Mouse (Mus musculus) T-helper 1 cell (primary cell): ENCODE data around the gene Dsn1.

ENCODE experiments used
- in situ Hi-C: fragments of 300-600 bp; cut with MboI, MseI; formaldehyde crosslinking; loops from one replicate; pipeline ENCODE4 v1.15.1; 2025; ENCODE audit warnings: high pct_unique_total_duplicates

Gene Dsn1

DNA sequence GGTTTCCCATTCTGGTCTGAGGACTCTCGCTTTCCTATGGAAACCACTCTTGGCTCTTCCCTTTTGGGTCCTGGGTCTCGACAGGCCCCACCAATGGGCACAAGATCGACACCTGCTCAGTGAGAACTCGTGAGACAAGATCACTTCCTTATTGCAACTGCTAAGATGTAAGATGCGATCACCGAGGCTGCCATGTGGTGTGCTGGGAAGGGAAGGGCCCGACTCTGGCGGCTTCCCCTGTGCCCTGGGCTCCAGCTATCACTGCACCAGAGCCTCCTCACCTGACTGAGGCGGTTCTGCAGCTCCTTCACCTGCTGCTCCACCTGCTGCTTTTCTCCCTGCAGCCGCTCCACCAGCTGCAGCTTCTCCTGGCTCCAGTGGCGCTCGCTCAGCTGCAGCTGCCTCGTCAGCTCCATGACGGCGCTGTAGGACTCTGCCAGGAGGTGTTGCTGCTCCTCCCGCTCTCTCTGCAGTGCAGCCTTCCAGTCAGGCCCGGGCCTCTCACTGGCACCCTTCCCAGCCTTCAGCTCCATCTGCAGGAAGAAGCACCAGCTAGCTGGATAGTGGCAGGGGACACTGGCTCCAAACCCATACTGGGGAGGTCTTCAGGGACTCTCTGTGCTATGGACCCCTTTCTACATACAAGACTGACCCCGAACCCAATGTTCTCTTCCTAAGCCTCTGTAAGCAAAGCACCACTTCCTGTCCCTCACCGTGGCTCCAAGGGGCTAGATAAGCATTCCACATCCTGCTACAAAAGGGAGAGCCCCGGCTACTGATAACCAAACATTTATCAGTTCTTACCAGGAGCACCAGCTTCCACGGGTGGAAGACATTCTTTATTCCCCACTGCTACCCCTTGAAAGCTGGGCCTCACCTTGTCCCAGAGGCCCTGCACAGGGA is 20.4 kb upstream of the Dsn1 start:
- in situ Hi-C loops: no loop called here

GRCm38 (mm10) chr2:157021156-157021555 is 14.2 kb upstream of the Dsn1 start:
- in situ Hi-C loops: no loop called here

- in situ Hi-C loops: no loop called here
These were observed 12.3 kb upstream of the Dsn1 start for GRCm38 (mm10) chr2:157019228-157019627.

DNA sequence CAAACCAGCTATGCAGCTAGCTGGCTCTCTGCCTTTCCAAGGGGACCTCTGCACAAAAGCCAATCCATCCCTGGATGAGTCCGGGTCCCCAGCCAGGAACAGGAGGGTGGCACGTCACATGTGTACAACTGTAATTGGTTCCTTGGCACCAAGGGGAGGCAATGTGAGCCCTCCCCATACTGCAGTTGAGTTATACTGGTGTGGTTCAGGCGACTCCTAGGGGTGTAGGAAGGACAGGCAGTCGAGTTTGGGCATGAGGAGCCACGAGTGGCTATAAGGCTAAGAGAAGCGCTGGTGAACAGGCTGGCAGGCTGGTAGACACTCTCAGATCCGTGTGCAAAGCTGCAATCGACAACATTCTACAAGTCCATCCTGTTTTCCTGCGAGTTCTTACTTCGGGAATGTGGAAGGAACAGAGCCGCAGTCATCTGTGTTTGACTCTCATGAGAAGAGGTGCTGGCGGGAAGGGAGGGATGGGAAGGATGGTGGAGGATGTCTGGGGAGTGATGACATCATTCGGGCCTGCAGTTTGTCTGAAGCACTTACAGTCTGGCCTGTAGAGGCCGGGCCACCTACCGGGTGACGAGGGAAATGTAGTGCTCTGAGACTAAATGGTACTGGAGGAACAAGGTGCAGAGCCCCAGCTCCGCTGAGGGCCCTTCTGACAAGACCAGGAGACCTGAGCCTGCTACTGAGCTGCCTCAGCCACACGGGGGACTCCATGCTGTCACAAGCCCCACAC is 9.7 kb upstream of the Dsn1 start:
- in situ Hi-C loops: no loop called here

DNA sequence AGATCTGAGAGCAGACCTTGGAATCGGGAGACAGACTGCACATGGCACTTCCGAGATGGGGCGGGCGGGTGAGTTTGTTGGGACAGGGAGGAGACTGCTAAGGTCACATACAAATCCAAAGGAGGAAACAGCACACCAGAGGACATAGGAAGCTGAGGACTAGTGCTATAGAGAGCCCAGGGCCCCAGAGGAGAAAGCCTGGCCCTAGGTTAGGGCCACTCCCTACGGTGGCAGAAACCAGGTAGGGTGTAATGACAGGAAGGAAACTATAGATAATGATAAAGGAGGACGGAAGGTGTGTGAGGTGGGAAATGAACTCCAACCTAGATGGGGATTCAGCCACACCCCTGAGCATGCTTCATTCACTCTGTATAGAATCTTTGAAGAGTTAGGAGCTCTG is 5.4 kb upstream of the Dsn1 start:
- in situ Hi-C loops: no loop called here

- in situ Hi-C loops: no loop called here
These were observed 3.8 kb upstream of the Dsn1 start for GRCm38 (mm10) chr2:157010634-157011310.

DNA sequence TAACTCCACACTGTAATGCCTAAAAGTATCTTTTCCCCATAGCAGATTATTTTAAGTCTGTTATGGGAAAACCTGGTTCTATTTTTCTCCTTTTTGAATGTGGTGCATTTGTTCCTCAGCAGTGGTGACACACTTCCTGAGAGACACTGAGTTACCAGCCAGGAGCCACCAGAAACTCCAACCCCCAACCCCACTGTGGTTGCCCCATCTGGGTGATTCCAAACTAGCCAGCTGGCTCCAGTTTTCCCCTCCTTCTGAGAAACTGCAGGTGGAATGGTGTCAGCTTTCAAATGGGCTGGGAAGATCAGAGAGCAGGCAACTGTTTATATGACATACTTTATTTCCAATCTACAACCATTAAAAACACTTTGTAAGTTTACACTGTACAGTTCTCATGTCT is 3.2 kb upstream of the Dsn1 start:
- in situ Hi-C loops: no loop called here

- in situ Hi-C loops: no loop called here
These were observed 1.6 kb upstream of the Dsn1 start for GRCm38 (mm10) chr2:157008509-157008908.

DNA sequence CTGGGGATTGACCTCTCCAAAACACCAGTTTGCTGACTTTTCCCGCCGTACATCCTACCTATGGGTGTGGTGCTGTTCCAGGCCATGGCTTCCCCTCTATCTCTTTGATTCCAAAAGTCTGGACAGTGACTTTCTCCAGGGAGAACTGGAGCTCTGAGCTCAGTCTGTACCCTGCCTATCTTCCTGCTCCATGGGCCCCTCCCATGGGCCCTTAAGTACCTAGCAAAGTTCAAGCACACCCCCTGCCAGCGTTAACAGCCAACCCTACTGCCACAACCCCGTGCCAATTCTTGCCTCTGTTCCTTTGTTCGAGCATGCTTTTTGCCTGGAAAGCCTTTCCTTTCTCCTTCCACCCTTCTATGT is 261 bp upstream of the Dsn1 start:
- in situ Hi-C loops: no loop called here

GRCm38 (mm10) chr2:157002321-157002720 is 4.6 kb downstream of the Dsn1 start:
- in situ Hi-C loops: no loop called here

- in situ Hi-C loops: loop anchor here (5.0 kb wide), 1 partner anchor 811 kb away; no protein-coding TSS in a partner anchor
These were observed 8.7 kb downstream of the Dsn1 start for GRCm38 (mm10) chr2:156998263-156998662.

- in situ Hi-C loops: loop anchor here (5.0 kb wide), 1 partner anchor 809 kb away; no protein-coding TSS in a partner anchor
These were observed 10.4 kb downstream of the Dsn1 start for GRCm38 (mm10) chr2:156996576-156996975.

DNA sequence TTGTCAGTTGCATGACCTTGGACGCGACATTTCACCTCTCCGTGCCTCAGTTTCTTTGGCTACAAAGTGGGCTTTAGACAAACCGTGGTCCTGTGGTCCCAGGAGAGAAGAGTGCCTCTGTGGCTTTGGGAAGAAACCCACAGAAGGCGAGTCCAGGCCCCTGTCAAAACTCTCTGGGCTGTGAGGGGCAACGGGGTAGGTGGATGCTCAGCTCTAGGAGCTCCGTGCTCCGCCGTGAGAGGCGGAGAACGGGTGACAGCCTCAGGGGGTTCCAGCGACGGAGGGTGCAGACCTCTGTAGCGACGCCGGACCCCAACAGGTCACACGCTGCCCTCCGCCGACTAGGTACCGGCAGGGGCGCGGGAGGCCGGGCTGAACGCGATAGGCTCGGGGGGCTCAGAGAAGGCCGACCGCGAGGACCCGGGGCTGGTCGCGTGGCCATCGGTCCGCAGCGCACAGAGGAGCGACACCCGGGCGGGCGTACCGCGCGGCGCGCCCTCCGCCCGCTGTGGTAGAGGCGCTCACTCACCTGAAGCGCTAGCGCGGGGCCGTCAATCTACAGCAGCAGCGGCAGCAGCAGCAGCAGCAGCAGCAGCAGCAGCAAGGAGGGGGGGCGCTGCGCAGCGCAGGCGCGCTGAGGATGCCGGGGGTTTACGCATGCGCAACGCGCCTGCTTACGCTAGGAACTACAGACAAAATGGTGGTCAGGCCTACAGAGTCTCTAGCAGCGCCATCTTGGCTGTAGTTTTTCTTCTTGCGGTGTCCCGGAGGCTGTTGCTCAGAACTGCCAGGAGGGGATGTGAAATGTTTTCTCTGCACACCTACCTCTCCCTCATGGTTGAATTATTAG is 15.3 kb downstream of the Dsn1 start, which contains the start of gene Ndrg3:
TSS of gene Ndrg3 (minus strand) at position 587 of the 850 bp plus-strand sequence.
- in situ Hi-C loops: no loop called here

DNA sequence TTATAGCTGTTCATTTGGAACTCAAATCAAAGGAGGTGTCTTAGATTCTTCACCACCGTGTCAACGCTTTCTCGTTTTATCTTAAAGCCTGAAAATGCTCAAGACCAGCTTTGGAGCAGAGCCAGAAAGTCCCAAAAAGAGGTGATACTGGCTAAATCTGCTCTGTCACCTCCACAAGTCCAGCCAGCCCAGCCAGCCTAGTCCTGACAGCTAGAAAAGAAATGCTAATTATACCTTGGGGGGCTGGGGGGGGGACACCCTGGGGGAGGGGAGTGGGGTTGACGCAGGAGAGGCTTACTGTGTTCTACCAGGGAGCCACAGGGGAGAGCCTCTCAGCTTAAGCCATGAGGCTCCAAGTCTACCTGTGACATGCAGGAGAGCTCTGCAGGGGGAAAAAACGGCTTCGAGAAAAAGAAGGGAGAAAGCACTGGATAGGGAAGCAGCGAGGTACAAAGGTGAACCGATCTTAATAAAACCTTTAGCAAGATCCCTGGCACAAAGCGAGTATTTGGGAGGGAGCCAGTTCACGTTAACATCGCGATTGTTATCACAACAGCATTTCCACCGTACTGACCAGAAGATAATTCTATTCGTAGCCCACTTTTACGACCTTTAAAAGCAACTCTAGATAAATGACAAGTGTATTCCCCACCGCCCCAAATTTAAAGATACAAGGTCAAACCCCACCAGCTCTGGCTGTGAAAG is 16.1 kb downstream of the Dsn1 start:
- in situ Hi-C loops: no loop called here

DNA sequence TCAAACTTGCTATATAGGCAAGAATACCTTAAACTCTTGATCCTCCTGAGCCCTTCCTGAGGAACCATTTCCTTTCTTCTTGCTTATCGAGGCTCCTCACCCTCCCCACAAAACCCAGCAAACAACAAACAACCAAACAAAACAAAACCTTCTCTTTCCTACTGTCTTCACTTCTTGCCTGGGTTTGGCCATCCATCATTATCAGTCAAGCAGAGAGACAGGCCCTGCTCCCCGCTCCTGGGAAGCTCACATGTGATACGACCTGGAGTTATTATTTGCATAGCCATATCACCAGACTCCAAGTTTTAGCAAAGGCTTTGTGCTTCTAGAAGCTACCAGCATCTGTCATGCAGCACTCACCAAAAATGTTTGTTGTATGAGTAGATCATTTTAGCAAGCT is 19.6 kb downstream of the Dsn1 start:
- in situ Hi-C loops: no loop called here

- in situ Hi-C loops: no loop called here
These were observed 24.1 kb downstream of the Dsn1 start for GRCm38 (mm10) chr2:156982864-156983263.

DNA sequence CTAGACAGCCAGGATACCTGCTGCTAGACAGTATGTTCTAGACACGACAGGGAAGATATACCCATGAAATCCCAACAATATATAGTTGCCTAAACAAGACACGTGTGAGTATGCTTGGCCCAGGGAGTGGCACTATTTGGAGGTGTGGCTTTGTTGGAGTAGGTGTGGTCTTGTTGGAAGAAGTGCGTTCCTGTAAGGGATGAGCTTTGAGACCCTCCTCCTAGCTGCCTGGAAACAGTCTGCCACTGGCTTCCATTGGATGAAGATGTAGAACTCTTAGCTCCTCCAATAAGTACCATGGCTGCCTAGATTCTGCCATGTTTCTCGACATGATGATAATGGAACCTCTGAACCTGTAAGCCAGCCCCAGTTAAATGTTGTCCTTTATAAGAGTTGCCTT is 25.7 kb downstream of the Dsn1 start:
- in situ Hi-C loops: no loop called here

DNA sequence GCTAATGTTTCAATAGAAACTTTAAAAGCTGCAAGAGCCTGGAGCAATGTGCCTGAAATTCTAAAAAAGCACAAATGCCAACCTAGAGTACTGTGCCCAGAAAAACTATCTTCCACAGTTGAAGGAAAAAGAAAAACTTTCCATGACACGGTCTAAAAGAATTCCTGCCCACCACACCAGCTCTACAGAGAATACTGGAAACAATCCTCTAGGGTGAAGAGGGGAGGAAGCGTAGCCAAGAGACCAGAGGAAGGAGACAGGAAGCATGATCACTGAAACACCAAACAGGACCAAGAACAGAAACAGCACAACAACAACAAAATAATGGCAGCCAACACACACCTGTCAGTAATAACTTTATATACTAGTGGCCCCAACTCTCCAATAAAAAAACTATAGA is 26.9 kb downstream of the Dsn1 start:
- in situ Hi-C loops: no loop called here

- in situ Hi-C loops: no loop called here
These were observed 30.2 kb downstream of the Dsn1 start for GRCm38 (mm10) chr2:156976711-156977110.

GRCm38 (mm10) chr2:156974967-156975366 is 32.0 kb downstream of the Dsn1 start:
- in situ Hi-C loops: no loop called here
